Mouse (Mus musculus) common myeloid progenitor, adult 5-6 weeks (primary cell): Measurements from ENCODE around the gene Hip1r. TPM values are rescaled to one million over a fixed set of nuclear protein-coding genes. Genes with fewer than 3 reads are reported as not detected.

ENCODE experiments used
- ATAC-seq: replicated peaks from 2 replicates; pipeline ENCODE4 v1.8.0; 2016; ENCODE audit warnings: low read depth, mild to moderate bottlenecking, moderate TSS enrichment, inconsistent platforms; ENCODE audit not compliant: poor library complexity, severe bottlenecking
- total RNA-seq: library from RNA; stranded (forward); fragments of 200-1000, 187-1606 nt; gene quantifications from 2 replicates; pipeline ENCODE4 v1.2.3, GENCODE M21; 2017

Gene Hip1r
- total RNA-seq, 1 experiment from 2014 or later, result 13.0 TPM

DNA sequence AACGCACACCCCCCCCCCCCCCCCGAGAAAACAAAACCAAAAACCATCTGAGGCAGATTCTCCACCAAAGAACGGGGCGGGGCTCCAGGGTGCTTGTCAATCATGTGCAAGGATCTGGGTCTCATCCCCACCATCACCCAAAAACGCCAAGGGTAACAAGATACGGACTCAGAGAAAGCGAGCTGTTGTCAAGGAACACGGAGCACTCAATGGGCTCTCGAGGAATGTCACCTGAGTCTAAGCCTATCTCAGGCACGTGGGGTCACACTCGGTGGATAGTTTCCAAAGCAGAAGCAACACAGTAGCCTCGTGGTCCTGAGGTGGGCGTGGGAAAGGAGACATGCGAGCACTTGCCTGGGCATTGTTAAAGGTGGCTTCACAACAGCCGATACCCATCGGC, 40.3 kb downstream of the Hip1r start:
- no peak for ATAC-seq

DNA sequence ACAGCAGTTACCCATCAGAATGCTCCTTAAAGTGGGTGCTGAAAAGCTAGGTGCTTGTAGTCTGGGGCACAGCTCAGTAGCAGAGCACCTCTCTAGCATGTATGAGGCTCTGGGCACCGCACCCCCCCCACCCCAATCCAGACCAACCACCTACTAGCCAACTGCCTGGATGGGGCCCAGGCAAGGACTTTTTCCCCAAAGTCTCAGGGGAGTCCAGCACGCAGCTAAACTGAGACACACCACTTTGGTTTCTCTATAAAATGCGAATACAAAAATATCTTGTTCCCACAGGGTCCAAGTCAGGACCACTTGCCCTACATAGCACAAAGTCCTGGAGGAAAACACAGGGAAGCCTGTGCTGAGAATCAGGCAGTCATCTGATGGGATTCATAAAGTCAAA, 40.8 kb downstream of the Hip1r start:
- ATAC-seq, result no peak

DNA sequence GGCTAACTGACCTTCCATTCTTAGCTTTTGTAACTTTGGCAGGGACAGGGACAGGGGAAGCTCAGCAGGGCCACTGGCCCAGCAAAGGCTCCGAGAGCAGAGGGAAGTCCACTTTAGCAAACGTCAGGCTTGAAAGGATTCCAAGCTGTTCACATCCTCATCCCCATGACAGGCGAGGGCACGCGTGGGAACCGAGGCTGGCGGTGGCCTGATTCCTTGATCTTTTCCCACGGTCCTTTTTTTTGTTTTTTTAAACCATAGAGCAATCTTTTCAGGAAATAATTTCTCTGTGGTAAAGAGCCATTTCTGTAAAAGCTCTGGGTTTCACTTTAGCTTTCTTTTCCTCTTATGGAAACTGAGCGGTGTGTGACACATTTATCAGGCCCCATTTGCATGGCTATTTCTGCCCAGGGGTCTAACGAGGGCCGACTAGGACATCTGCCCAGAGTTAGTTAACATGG, 41.4 kb downstream of the Hip1r start:
- no peak for ATAC-seq

DNA sequence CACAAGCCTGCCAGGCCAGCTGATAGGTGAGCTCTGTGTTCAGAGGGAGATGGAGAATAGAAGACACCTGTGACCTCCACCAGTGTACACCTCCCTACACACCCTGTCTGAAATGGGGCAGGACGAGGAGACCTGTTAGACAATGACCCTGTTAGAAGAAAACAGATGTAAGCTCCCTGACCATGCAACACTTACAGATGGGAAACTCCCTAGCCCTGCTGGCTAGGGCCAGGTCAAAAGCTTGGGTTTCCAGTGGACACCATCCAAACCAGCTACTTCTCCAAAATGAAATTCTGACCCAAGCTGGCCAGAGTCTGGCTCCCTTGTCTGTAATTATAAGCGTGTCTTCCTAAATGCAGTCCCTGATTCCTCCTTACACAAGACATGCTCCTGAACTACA, 42.3 kb downstream of the Hip1r start:
- no peak for ATAC-seq

DNA sequence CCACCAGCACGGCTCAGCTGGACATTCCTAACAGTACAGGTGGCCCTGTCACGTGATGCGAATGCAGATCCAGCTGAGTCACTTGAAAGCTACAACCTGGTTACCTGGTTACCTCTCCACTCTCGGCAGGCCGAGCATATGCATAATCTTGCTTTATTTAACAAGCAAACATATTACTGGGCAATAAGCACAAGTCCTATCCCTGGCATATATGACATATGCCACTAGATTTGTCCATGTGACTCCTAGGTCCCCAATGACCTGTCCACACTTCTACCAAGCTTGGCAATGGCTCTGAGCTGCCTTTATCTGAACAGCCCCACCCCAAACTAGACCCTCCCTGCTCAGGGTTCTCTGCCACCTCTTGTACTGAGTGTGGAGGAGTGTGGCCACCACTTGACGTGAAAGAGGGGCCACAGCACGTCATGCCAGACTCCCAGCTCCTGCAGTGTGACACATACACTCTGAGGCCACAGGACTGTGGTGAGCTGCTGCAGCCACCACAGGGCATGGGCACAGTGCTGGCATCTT, 42.9 kb downstream of the Hip1r start:
- no peak for ATAC-seq

DNA sequence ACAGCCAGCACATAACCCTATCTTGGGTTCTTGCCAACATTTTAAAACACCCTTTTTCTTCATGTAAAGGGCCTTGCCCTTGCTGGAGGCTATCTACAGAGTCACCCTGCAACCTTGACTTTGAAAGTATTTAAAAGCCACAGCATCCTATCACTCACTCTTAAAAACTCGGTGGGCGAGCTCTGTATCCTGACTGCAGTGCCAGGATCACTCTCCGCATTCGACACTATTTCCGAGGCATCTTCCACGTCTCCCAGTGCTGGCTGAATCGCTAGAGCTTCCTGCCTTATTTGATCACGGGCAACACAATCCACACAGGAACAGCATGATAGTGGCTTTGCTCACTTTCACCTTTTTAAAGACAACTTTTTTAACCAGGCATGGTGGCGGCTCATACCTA, 44.5 kb downstream of the Hip1r start:
- ATAC-seq, result no peak

DNA sequence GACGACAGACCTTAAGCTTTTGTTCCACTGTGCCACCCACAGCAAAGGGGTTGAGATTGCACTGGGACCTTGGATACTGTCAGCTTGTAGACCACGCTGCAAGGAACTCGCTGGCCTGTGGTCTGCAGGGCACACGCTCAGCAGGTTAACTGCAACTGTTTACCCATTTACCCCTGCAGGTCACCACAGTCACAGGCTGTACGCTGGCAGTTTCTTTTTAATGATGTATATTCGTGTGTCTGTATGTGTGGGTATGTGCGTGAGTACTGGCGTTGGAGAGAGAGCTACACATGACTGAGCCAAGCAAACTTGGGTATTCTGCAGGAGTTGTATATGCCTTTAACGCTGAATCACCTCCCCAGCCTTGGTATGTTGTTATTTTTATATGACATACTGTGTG, 45.2 kb downstream of the Hip1r start:
- no peak for ATAC-seq

DNA sequence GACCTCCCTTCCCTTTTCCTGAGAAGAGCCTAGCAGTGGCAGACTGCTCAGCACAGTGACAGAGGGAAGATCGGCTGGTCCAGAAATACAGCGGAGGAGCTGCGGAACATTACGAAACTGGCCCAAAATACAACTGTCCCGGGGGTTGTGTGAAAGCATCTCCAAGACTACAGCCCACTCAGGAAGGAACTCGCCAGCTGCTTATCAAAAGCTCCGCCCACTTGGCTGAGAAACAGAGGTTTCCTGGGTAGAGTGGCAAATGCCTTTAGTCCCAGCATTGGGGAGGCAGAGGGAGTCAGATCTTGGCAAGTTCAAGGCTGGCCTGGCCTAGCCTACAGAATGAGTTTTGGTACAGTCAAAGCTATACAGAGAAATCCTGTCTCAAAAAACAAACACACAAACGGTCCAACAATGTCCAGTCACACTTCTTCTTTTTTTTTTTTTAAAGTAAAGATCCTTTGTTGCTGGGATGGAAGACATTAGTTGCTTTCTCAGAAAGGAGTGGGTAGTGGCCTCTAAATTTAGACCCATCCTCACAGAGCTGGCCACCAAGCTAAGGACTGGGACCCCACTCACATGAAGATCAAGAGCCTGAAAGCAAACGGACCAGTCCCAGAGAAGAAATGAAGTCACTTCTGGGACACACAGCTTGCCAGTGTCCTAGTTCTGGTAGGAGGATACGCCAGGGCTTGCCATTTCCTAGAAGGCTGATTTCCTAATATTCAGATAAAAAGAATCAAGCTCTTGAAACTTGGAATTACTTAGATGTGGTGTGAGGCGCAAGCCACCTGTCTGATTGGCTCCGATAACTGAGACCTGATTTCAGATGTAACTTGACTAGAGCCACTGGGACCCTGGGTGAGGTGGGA, 46.2 kb downstream of the Hip1r start:
- peak; percentile 77 for ATAC-seq

DNA sequence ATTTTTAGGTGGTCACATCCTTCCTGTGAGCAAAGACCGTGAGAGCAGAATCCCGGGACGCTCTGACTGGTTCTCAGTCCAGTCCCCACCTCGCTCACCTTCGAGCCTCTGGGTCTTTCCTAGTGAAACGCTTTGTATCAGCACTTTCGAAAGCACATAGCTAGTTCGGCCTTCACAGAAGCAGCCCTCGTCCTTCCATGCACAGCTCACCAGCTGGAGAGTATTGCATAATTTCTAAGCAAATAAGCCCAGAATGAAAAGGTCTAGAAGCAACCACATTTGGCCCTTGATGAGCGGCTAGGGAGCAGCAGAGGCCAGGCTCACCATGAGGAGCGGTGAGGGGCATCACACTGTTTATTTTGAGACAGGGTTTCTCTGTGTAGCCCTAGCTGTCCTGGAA, 47.7 kb downstream of the Hip1r start:
- no peak for ATAC-seq

DNA sequence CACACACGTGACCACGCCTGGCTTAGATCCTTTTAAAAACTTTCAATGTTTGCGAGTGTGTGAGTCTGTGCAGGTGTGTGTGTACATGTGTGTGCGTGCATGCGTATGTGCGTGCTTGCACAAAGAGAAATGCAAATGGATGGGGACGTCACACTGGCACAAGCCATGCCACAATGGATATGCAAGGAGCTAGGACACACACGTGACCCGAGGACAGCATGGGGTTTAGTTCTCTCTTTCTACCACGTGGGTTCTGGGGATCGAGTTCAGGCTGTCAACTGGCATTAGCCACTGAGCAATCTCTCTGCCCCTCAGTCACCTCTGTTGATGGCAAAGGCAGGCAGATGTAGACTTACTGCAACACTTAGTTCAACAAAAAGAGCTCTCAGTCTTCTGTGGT, 48.3 kb downstream of the Hip1r start:
- ATAC-seq, result no peak

DNA sequence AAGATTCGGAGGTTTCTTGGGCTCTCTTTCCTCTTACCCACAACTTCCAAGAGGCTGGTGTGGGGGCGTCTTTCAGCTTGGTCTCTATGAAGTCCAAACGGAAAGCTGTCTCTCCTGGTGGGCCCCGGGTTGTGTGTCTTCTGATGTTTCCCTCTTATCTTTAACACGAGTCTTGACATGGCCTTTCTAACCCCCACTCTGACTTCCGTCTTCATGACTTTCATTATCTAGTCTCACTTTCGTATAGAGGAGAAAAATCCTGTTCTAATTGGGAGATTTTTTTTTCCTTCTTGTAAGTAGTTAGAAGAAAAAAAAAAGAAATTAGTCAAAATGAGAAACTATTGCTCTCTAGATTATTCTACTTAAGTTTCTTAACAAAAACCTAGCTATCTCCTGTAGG, 48.9 kb downstream of the Hip1r start:
- ATAC-seq, result peak; percentile 17; the same call in 1 of the 2 replicates

DNA sequence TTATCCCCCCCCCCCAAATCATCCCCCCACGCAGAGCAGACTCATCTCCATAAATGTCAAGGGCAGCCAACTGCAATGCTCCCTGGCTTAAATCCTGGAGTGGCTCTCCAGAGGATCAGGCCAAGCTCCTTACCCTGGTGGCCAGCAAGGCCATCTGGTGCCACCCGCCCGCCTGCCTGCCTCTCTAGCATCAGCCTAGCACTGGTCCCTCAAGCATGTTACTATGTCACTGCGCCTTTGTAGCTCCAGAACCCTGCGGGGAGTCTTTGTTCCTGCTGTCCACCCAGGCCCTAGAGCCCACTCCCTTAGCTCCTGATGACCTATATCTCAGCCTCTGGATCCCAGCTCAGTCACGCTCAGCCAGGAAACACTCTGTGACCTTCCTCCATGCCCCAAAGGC, 51.2 kb downstream of the Hip1r start:
- ATAC-seq, result no peak

DNA sequence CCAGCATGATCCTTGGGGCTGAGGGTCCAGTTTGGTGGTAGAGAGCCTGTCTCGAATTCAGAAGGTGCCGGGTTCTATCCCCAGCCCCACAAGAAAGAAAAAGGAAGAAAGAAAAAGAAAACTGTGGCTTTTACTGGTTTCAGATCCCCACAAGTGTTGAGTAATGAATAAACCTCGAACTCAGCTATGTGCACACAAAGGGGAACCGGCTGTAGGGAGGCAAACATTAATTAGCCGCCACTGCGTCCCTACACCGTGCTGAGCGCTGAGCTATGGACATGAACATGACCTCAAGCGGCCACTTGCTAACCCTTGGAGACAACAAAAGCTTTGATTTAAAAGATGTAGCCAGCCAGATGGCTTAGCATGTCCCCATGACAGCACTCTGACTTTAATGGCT, 51.7 kb downstream of the Hip1r start:
- peak; percentile 37 for ATAC-seq

DNA sequence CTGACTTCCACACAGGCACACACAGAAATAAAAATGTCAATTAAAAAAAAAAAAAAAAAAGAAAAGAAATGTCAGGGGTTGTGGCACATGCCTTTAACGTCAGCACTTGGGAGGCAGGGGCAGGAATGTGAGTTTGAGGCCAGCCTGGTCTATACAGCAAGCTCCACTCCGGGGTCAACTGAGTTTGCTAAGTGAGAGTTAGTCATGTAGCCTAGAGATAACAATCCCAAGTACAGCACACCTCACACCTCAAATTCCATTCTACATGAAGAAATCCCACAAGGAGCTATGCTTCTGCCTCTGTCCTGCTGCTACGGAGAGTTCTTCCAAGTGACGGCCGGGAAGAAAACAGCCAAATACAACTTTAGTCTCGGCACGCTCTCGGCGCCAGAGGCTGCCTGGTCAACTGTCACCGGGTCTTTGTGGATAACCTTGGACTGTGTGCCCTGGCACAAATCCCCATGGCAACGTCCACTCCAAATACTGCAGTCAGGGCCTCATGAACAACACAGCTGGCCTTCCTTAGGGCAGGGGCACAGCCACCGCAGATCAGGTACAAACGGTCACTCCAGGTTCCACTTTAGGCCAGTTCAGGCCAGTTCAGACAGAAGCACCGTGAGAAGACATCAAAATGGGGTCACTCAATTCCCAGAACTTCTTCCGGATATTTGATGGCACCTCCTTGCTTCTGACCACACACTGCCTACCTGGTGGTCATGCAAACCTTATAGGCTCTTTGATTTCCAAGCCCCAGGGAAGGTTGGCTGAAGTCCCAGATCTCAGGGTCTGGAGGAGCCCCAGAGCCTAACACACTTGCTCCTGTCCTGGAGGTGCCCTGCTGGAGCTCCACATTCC, 52.4 kb downstream of the Hip1r start:
- no peak for ATAC-seq

DNA sequence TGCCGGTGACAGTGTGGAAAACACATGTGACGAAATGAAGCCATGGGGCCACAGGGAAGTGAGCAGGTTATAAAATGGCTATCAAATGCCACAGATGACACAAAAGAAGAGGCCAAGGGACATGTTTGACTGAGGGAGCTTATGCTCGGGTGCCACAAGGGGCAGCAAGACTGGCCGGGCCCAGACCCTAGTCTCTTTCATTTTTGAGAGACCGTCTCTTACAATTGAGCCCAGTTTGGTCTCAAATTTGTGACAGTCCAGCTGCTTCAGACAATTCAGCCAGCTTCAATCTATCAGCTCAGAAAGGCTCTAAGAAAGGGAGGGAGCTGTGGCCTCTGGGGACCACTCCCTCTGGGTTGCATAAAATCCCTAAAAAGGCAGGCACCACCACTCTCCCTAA, 53.1 kb downstream of the Hip1r start:
- no peak for ATAC-seq

DNA sequence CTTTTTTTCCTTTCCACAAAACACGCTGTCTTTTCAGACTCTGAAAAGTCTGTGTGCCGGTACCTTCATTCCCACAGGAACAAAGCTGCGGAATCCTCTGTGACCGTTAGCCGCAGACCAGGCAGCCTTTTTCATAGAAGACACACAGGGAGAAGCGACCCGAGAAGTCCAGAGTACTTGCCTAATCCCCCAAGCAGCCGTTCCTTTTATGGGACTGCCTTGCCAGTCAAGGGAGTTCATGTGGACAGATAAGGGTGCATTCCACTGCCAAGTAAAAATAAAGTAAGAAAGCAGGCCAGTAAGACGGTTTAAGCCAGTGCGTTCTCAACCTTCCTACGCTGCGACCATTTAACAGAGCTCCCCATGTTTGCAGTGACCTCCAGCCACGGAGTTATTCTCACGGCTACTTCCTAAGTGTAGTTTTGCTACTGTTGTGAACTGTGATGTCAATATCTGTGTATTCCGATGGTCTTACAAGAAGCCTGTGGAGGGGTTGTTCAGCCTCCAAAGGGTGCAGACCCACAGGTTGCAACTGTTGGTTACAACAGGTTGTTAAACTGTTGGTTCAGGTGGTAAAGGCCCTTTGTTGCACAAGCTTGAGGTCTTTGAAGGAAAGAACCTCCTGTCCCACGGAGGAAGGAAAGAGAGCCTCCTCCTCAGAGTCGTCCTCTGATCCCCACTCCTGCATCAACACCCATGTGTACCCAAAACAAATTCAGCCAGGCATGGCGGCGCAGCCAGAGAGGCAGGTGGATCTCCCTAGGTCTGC, 54.5 kb downstream of the Hip1r start:
- no peak for ATAC-seq

DNA sequence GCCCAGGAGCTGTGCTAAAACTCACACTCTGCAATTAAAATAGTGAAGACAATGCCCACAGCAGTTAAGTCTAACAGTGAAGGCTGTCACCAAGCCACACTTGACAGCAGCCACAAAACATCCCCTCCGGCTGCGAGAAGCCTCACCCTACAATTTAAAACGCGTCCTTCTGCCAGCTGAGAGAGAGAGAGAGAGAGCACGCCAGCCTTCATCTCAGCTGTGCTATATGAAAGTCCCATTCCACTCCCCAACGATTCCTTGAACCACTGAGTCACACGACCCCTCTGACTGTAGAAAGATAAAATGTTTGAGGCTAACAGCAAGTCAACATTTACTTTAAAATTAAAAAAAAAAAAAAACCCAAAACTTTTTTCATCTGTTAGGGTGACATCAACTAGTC, 55.3 kb downstream of the Hip1r start:
- ATAC-seq, result no peak

DNA sequence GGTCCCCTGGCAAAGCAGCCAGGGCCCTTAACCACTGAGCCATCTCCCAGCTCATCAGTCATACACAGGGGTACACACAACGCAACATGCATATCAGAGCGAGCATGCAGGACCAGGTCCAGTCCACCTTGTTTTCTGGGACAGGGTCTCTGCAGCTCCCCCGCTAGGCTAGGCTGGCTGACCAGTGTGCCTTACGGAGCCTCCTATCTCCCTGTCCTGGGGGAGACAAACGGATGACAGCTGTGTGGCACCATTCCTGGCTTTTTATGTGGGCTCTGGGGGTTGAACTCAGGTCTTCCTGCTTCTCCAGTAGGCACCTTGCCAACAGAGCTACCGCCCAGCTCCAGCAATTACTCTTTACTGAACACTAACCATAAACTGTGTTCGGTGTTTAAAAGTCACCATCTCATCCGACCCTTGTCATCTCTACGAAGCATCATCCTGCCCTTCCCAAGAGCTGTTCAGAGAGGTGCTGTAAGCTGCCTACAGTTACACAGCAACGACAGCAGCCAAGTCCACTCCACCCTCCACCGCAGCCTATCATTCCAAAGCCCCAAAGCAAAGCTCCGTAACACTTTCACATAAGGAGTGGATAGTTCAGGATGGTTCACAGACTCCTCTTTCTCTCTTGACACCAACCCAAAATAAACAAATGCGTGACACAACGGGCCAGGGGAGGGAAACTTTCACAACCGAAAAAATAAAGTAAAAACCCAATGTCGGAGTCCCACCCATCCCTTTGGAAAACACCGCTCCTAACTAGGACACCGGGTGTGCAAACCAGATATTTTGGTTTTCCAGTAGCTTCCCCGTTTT, 56.0 kb downstream of the Hip1r start:
- ATAC-seq, result no peak

DNA sequence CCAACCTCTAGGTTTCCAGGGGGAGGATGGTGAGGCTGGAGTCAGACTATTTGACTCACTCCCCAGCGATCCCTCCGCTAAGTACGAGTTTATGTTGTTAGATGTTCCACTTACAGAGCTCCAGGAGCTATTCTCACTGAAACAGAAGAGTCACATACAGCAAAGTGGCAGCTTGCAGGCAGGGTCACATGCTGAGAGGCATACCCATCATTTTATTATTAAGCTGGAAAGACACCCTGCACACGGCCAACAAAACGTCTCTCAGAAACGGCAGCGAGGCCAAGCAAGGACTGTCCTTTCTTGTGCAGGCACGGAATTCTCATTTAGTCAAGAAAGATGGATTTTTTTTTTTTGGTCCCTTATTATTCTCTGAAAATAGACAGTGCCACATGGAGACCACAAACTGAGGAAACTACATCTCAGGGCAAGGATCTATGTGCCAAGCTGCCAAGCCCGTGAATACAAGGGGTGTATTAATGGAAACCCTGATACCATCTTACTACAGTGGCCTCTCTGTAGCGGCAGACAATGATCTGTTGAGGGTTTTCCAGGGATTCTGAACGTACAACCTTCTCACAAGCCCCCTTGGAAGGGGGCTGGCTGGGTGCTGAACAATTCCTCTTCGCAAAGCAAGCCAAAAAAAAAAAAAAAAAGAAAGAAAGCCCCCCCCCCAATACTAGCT, 57.1 kb downstream of the Hip1r start:
- no peak for ATAC-seq
